Mouse (Mus musculus) cerebellum, adult 8-10 months (tissue): ENCODE measurements around the gene A26c2.

Experiments
- DNase-seq: peaks from one replicate; pipeline ENCODE4 v3.0.0; 2022

The A26c2 gene

DNA sequence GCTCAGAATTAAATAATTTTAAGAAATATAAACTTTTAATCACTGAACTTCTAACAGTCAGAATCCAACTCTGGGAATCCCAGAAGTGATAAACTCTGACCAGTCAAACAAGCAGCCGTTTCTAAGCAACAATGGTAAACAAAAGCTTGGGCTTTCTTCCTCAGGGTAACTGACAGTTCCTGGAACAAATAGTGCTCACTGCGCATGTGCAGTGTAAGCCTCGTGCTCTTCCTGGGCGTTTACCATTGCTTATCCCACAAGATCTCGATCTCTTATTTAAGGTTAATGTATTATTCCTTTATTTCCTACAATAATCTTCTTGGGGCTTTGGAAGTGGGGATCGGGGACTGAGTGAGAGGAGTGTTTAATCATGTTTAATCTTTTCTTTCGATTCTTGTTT lies at the start of gene A26c2:
TSS of gene A26c2 (minus strand) at position 101 of the 400 bp plus-strand sequence.
- no peak for DNase-seq

DNA sequence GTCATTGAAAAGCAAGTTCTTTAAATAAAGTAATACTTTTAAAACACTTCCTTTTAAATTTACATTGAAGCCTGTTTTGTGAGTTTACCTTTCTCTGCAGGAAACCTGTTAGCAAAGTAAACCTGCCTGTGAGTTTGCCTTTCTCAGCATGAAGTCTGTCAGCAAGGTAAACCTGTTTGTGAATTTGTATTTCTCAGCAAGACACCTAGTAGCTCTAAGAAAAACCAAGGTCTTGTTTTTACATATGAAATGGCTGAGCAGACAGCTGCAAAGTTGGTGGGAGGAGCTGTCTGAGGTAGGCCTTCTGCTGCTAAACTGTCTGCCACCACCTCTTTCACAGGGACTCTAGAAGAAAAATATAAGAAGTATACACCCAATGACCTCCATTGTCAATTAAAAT lies 28.0 kb upstream of the A26c2 start:
- DNase-seq, result no peak
